Mouse (Mus musculus) kidney, adult 10 weeks (tissue): Measurements from ENCODE around the gene Cwh43. TPM values are rescaled to one million over a fixed set of nuclear protein-coding genes. Genes with fewer than 3 reads are reported as not detected.

Source experiments
- polyA plus RNA-seq: library from polyadenylated mRNA; stranded (reverse); fragments of 350-450 nt; fragmentation: Illumina TruSeq; extraction: RNeasy Lipid Tissue Mini Kit (QIAGEN cat#74804); gene quantifications from one replicate; pipeline ENCODE4 v1.2.3, GENCODE M21; 2014; ENCODE audit warnings: low read depth, low replicate concordance

Gene Cwh43
- polyA plus RNA-seq = 38.1 TPM

GRCm38 (mm10) chr5:73405981-73406722 is at the start of gene Cwh43:
Cwh43 (plus strand) TSS chr5:73406075.

GRCm38 (mm10) chr5:73480700-73481099 is 74.8 kb downstream of the Cwh43 start, which contains the start of gene Dcun1d4:
Dcun1d4 (plus strand) TSS chr5:73481000.

Other genes with a start within 250 kb of the Cwh43 start
- gene Fryl, start 149.5 kb upstream of the Cwh43 start, polyA plus RNA-seq = 37.1 TPM
- gene Ociad1, start 113.3 kb upstream of the Cwh43 start, polyA plus RNA-seq = 510 TPM
- 12.1 TPM for gene Ociad2, start 65.0 kb upstream of the Cwh43 start, polyA plus RNA-seq
- gene Dcun1d4, start 74.9 kb downstream of the Cwh43 start, polyA plus RNA-seq = 76.3 TPM
- 40.3 TPM for gene Lrrc66, start 226.5 kb downstream of the Cwh43 start, polyA plus RNA-seq
- 13.7 TPM for gene Sgcb, start 241.7 kb downstream of the Cwh43 start, polyA plus RNA-seq
- not detected for gene Spata18, start 245.3 kb downstream of the Cwh43 start, polyA plus RNA-seq